Mouse (Mus musculus) spleen, postnatal 4 days (tissue): ENCODE measurements around the gene Ndufb4.

ENCODE experiments used
- DNase-seq, 2 experiments: peaks; one replicate each; pipeline ENCODE4 v3.0.0; 2022; ENCODE audit warnings: low spot score in 2 of 2

The Ndufb4 gene

DNA sequence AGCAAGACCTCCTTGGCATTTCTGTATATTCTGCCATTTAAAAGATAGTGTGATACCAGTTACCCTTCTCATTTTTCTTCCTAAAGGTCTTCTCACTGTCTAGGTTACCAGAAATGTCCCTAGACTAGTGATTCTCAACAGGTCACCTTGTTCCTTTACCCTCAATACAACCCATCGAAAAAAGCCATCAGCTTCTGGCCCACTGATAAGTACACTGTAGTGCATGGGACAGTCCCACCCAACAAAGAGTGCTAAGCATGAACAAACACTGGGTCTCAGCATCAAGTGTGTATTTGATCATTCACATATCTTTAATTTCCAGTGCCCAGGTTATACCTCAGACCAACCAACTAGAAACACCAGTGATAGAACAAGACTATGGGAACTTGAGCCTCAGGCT, 19.2 kb downstream of the Ndufb4 start:
- DNase-seq = no peak

DNA sequence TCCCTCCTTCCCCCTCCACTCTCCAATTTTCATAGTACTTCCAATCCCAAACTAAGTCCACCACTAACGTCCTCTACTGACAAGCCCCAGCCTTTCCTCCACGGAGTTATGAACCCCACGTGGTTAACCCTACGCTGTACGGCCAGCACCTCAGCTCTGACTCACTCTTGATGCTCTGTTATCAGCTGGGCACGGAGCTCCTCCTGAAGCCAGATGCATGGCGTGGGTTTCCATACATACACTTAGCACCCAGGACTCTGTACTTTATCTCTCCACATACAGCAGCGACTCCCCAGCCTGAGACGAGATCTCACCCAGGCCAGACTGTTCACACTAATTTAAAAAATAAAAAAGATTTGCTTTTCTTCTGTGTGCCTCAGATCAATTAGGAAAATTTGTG, 19.7 kb downstream of the Ndufb4 start:
- no peak for DNase-seq

DNA sequence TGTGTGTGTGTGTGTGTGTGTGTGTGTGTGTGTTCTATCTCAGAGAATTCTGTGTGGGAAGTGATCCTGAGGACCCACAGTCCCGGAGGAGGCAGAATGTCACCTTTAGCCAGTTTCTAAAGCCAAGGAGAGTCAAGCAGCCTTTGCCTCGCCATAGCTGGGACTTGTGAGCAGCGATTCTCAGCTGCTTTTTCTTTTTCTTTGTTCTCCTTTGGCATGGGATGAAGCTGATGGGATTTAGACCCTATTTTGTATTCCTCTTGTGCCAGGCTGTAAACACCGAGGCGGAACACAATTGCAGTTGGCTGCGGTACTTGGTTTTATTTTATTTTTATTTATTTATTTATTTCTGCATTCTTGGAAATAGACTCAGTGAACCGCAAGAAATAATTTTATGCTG, 25.2 kb downstream of the Ndufb4 start:
- no peak for DNase-seq

DNA sequence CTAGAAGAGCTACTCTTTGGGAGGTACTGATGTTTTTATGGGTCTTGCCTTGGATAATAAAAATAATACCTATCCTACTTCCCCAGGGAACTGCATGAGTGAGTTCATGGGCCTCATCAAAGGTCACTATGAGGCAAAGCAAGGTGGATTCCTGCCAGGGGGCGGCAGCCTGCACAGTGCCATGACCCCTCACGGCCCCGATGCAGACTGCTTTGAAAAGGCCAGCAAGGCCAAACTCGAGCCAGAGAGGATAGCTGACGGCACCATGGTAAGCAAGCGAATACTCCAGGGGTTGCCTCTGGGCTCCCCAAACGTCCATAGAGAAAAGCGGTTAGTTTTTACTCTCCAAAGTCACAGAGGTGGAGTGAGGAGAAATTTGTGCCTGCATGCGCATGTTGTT, 25.9 kb downstream of the Ndufb4 start:
- DNase-seq = no peak

DNA sequence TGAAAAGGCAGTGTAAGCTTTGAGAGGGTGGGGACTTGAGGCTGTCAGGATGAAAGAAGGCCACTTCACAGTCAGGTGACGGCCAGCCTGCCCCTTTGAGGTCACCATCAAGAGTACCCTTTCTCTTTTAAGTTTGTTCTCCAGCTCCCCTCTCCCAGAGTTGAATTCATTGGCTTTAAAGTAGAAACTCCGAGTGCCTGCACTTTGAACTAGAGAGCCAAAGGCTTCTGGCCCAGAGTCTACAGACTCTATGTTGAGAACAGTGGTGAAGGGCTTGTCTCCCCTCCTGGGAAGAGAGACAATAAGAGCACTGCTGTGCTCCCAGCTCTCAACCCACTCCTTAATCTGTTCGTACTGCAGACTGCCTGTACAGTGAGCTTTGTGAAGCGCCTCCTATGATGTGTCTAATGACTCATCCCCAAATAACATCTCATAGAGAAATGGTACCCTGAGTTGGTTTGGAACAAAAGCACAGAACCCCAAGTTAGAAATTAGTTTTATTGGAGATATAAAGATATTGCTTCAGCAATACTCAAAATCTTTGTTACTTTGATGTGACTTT, 27.8 kb downstream of the Ndufb4 start:
- no peak for DNase-seq

DNA sequence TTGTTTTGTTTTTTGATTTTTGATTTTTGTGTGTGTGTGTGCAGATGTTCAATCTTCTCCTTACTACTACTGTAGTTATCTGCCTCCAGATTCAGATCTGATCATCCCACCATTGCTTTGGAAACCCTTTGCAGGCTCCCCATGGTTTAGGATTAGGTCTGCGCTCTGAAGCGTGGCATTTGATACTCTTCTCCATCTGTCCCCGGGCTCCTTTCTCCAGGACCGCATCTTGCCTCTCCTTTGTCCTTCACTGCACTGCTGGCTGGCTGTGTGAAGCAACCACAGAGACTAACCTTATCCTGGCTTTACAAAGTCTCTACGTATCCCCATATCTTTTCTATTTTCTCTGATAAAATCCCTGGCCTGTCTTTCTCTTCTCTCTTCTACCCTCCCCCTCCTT, 31.3 kb downstream of the Ndufb4 start:
- no peak for DNase-seq

DNA sequence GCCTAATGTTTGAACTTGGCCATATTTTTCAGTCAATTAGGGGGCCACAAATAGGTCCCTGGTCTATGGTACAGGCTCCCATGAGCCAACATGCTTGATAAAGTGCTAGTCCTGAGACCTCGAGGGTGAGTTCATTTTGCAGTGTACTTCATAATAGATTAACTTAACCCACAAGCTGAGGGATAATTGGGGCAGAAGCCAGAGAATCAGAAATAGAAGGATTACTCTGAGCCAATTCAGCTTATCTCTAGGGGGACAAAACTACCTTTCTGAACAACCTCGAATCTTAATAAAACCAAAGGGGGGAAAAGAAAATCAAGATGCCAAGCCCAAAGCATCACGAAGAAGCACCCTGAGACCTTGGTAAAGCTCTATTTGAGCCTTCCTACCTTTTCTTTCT, 31.9 kb downstream of the Ndufb4 start:
- DNase-seq = no peak

DNA sequence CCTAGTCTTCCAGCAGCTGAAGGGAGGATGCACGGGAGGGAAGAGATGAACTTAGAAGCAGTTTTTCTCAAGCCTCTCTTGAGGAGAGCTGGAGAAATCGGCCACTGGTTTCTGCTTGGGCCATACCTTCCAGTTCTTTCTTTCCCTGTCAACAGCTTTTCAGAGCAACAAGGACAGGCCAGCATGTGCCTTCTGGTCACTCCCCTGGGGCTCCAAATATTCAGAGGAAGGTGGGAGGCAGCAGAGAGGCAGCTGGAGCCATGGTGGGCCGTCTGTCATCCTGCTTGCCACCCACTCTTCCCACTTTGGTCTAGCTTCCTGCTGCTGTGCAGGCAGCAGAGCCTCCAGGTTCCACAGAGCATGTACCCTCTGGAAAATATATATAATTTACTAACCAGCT, 36.6 kb downstream of the Ndufb4 start:
- DNase-seq = no peak

DNA sequence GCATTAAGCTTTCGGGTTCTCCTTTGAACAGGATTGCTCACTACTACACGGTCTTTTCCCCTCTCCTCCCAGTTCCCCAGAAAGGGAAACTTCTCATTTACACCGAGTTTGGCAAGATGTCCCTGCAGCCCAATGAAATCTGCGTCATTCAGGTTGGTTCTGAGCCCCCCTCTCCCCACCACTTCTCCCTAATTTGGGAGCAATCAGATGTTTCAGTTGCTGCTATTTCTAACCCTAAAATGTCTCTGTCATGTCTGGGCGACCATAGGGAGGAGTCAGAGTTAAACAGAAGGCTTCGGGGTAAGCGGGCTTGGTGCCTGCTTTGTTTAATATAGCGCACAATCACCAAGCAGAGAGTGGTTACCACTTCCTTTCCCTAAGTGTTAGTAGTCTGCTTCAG, 38.1 kb downstream of the Ndufb4 start:
- no peak for DNase-seq

DNA sequence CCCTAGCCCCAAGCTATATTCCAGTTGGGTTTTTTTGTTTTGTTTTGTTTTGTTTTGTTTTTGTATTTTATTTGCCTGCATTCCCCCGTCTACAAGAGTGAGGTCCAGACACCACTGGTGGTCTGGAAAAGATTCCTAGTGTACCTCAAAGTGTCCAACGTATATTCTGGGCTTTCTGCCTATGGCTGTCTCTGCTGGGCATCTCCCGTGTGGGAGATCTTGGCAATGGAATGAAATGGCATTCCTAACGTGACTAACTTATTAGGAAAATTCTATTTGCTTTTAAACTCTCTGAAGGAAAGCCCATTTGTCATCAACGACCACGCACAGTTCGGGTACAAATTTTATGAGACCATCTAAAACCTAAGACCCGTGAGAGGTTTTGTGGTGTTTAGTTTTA, 38.8 kb downstream of the Ndufb4 start:
- DNase-seq = no peak

DNA sequence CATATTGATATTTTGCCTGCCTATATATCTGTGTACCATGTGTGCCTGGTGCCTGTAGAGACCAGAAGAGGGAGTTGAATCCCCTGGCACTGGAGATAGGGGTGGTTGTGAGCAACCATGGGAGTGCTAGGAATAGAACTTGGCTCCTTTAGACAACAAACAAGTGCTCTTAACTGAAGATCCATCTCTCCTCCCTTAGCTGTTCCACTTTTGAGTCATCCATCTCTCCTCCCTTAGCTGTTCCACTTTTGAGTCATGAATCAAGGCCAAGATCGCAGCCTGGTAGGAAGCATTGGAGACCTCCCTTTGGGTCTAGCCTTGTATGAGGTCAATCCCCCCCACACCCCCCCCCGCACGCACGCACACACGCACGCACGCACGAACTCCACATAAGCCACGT, 39.7 kb downstream of the Ndufb4 start:
- DNase-seq = no peak

DNA sequence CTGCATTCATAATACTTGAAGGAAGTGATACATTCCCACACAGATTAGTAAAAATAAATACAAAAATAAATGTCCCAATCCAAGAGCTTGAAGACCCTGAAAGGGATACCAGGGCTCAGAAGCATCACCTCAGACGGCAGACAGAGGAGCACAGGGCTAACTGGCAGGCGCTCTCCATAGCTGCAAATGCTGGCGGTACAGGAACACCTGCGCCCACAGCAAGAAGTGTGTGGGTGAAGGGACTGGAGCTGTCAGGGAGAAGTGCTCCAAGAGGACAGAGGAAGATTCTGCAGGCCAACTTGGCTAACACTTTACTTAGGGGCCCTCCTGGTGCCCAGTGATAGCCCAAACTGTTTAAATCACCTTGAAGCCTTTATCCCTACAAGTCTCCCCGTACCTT, 42.2 kb downstream of the Ndufb4 start:
- no peak for DNase-seq

DNA sequence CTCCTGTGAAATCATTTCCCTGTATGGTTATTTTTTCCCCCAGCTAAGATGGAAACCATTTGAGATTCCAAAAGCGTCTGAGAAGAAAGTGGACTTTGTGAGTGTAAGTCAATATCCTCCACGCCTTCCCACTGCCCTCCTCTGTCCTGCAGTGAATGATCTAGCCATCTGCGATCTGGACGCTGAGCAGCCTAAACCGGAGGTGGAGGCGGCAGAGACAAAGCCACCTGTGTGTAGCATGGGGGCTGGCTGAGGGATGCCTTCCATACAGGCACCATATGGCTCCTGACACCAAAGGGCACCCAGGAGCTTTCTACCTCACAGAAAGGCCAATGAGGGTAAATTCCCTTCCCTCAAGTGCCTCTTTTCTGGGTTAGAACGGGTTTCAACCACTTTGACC, 43.2 kb downstream of the Ndufb4 start:
- DNase-seq = no peak

DNA sequence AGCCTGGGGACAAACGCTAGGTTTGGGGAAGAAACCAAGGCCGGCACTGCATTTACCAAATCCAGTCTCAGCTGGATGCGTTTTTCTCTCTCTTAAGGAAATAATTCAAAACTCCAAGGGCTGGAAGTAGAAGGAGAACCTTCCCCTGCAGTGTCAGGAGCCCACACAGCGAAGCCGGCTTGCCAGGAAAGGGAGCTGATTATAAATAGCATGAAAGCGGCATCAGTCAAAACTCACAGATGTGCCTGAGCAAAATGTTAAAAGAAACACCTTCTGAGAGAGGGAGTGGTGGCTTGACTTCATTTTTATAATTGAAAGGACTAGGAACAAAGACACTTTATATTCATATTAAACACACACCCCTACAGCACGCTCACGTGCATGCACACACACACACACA, 43.9 kb downstream of the Ndufb4 start:
- DNase-seq = no peak

DNA sequence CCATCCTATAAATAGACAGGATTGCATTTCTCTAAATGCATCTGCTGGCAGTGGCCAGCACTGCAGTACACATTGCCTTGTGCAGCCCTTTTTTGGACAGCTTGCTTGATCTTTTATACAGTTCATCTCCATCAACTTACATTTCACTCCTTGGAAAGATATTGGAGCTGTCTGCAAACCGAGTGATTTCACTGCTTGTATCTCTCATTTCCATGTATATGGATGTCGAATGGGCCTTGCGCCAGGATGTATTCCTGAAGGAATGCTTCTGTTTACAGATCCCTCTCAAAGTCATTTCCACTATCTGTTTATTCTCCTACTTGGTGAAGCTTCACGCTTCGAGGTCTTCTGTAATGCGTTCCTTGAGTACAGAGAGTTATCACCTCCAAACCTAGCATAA, 50.0 kb downstream of the Ndufb4 start:
- DNase-seq = no peak

DNA sequence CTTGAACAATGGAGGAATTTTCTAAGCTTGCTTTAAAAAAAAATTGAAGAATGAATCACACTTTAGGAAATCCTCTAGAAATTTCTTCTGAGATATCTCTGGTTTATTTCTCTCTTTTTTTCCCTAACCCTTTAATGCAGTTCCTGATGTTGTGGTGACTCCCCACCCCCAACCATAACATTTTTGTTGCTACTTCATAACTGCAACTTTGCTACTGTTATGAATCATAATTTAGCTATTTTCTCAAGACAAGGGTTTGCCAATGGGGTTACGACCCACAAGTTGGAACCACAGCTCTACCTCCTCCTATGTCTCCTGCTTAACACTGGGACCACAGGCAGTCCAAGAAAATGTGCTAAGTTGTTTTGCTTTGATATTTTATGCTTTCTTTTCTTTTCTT, 50.8 kb downstream of the Ndufb4 start:
- no peak for DNase-seq

DNA sequence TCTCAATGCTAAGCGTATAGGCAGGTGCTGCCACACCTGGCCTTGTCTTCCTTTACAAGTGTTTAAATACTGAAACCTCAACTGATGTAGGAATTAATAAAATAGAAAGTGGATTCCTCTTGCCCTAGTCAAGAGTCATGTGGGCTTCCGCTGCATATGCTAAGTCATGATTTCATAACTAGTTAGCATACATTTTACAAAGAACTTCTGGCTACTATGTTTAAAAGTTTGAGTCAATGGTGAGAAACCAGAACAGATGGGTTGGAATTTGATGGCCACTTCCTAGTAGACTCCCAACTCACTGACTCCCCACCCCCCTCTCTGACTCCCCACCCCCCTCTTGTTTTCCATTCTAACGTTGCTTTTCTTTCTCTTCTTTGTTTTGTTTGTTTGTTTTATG, 54.9 kb downstream of the Ndufb4 start:
- DNase-seq = no peak

DNA sequence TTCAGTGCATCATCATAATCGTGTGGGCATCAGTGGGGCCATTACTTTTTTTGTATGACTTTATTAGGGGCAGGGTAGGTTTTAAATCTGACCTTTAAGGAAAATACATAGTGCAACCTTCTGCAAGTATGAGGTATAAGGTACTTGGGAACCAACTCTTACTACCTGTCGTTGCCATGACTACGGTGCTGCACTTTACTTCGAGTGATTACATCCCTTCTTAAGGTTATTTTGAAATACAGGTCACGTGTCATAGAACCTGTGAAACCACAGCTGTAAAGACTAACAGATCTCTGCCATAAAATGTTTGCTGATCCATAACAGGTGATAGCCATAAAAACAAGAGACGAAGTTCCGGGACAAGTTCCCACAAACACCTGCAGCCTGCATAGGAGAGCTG, 55.8 kb downstream of the Ndufb4 start:
- no peak for DNase-seq

DNA sequence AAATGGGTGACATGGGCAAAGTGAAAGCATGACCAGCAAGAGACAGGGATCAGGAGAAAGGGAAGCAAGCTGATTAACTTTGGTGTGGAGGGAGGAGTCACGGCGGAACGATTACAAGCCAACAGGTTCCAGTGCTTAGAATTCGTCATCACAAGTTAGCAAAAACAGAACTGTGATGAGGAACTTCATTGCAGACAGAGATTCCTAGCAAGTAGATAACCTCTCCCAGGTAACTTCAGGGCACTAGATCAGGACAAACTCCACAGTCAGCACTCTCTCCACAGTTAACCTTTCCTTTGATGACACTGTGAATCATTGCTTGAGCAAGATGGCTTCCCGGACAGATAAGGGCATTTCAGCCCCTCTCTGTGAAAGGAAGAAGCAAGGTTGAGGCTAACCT, 56.8 kb downstream of the Ndufb4 start:
- no peak for DNase-seq
